ENCODE assay signal across 11 mouse cellular contexts in the genomic region with DNA sequence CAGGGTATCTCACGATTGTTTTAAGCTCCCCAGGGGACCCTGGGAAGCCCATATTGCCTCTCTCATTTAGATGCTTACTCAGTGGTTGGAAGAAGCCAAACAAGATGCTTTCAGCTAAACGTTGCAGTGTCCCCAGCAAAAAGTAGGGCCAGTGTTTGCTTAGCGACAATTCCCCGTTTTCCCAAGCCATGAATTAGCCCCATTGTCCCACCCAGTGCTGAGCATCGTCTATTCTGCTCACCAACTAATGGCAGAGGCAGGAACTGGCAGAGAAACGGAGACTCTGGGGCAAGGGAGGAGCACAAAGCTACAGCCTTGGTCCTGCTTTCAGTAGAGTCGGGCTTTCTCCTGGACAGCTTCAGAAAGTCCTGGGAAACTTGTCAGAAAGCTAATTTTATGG. TPM values are rescaled to one million over a fixed set of nuclear protein-coding genes. Genes with fewer than 3 reads are reported as not detected.
DNase-seq lines count a peak whose midpoint lies in the region; ATAC-seq lines count a peak whose summit lies in the region.
"Had no signal": no experiment of that assay in that cellular context is flagged by ENCODE, and none has a peak within 500 bp of the region (broad histone marks: within the 10 kb centered on the region; RNA-seq: fewer than 3 reads in every experiment).

No protein-coding gene starts in this region.

- ATAC-seq in midbrain, embryonic 16.5 days: no peak
- ATAC-seq in neural tube, embryonic 14.5 days (ENCODE audit: low read depth): no peak
- ATAC-seq in kidney, embryonic 14.5 days (ENCODE audit: low FRiP score, low TSS enrichment): no peak
- no peak for ATAC-seq in megakaryocyte, adult 5-6 weeks (ENCODE audit: poor library complexity, severe bottlenecking)

- no peaks in the 10 kb centered on the region for H3K36me3 ChIP-seq in midbrain, embryonic 10.5 days
- no peaks in the 10 kb centered on the region for H3K36me3 ChIP-seq in midbrain, embryonic 16.5 days (ENCODE audit: control insufficient read depth, insufficient read depth, low read length)
- H3K36me3 ChIP-seq in neural tube, embryonic 14.5 days (ENCODE audit: control insufficient read depth, insufficient read depth, low read length): no peaks in the 10 kb centered on the region
- H3K36me3 ChIP-seq in kidney, embryonic 14.5 days (ENCODE audit: control insufficient read depth, insufficient read depth, low read length): no peaks in the 10 kb centered on the region
- H3K36me3 ChIP-seq: G1E; heart, embryonic 13.5 days had no signal

- H3K27ac ChIP-seq in midbrain, embryonic 10.5 days (replicated peaks): no peak overlapping the region
- no peak overlapping the region for H3K27ac ChIP-seq in midbrain, embryonic 16.5 days (ENCODE audit: low read length)
- H3K27ac ChIP-seq in neural tube, embryonic 14.5 days (ENCODE audit: low read depth, low read length): 0 out of 2 replicates have a peak overlapping the region, but pooled peaks have one; percentile 8
- H3K27ac ChIP-seq in kidney, embryonic 14.5 days (ENCODE audit: low read depth, low read length): no peak overlapping the region
- H3K27ac ChIP-seq: heart, embryonic 13.5 days had no signal

- 19% methylated on average over 7 of the region's 7 CpGs for WGBS in midbrain, embryonic 10.5 days
- WGBS in midbrain, embryonic 16.5 days: 12% methylated on average over 7 of the region's 7 CpGs
- 13% methylated on average over 7 of the region's 7 CpGs for WGBS in neural tube, embryonic 14.5 days
- 32% methylated on average over 7 of the region's 7 CpGs for WGBS in kidney, embryonic 14.5 days

- no peak overlapping the region for H3K9ac ChIP-seq in midbrain, embryonic 16.5 days (ENCODE audit: low read depth, low read length)
- H3K9ac ChIP-seq in neural tube, embryonic 14.5 days (replicated peaks; ENCODE audit: low read depth, low read length): no peak overlapping the region
- H3K9ac ChIP-seq in kidney, embryonic 14.5 days (ENCODE audit: low read depth, low read length): no peak overlapping the region
- H3K9ac ChIP-seq: heart, embryonic 13.5 days had no signal

- DNase-seq in embryo, embryonic 10.5 days (ENCODE audit: low spot score): peak; percentile 27
- no peak for DNase-seq in embryo, embryonic 9.5 days (ENCODE audit: extremely low spot score)
- peak; percentile 16 for DNase-seq in midbrain, embryonic 10.5 days (ENCODE audit: low spot score)
- peak; percentile 23 to 54 for DNase-seq in layer of hippocampus, postnatal 14 days (ENCODE audit: low spot score in 2 of 2)
- DNase-seq: thymus, adult 2 months had no signal

- no peak overlapping the region for H3K4me3 ChIP-seq in midbrain, embryonic 10.5 days
- H3K4me3 ChIP-seq in midbrain, embryonic 16.5 days (ENCODE audit: low read depth, low read length): no peak overlapping the region
- H3K4me3 ChIP-seq in neural tube, embryonic 14.5 days (ENCODE audit: low read depth, low read length): no peak overlapping the region
- H3K4me3 ChIP-seq in kidney, embryonic 14.5 days (ENCODE audit: low read length): no peak overlapping the region
- H3K4me3 ChIP-seq: heart, embryonic 13.5 days had no signal

- H3K4me1 ChIP-seq in midbrain, embryonic 10.5 days: peaks cover 9% of the 10 kb centered on the region
- H3K4me1 ChIP-seq in midbrain, embryonic 16.5 days (ENCODE audit: control insufficient read depth, insufficient read depth, low read length): 0 out of 2 replicates have a peak, but pooled peaks cover 2% of the 10 kb centered on the region
- H3K4me1 ChIP-seq in neural tube, embryonic 14.5 days (ENCODE audit: control insufficient read depth, insufficient read depth, low read length): peaks cover 5% of the 10 kb centered on the region; the same call in 1 of the 2 replicates
- H3K4me1 ChIP-seq in kidney, embryonic 14.5 days (ENCODE audit: control insufficient read depth, insufficient read depth, low read length): no peaks in the 10 kb centered on the region
- H3K4me1 ChIP-seq: heart, embryonic 13.5 days had no signal

- H3K4me2 ChIP-seq in midbrain, embryonic 16.5 days (ENCODE audit: low read length): no peak overlapping the region
- H3K4me2 ChIP-seq in neural tube, embryonic 14.5 days (ENCODE audit: low read depth, low read length): no peak overlapping the region
- H3K4me2 ChIP-seq in kidney, embryonic 14.5 days (replicated peaks; ENCODE audit: low read depth, low read length): no peak overlapping the region
- H3K4me2 ChIP-seq: heart, embryonic 13.5 days had no signal

- no peaks in the 10 kb centered on the region for H3K27me3 ChIP-seq in midbrain, embryonic 10.5 days (ENCODE audit: low read depth, poor library complexity, severe bottlenecking)
- no peaks in the 10 kb centered on the region for H3K27me3 ChIP-seq in midbrain, embryonic 16.5 days (ENCODE audit: control insufficient read depth, insufficient read depth, low read depth, low read length)
- no peaks in the 10 kb centered on the region for H3K27me3 ChIP-seq in neural tube, embryonic 14.5 days (ENCODE audit: control insufficient read depth, insufficient read depth, low read length)
- H3K27me3 ChIP-seq in kidney, embryonic 14.5 days (ENCODE audit: control insufficient read depth, insufficient read depth, low read length): no peaks in the 10 kb centered on the region
- H3K27me3 ChIP-seq: heart, embryonic 13.5 days had no signal

- no peaks in the 10 kb centered on the region for H3K9me3 ChIP-seq in midbrain, embryonic 10.5 days (replicated peaks)
- H3K9me3 ChIP-seq in midbrain, embryonic 16.5 days (replicated peaks; ENCODE audit: control insufficient read depth, low read length, poor library complexity, severe bottlenecking): no peaks in the 10 kb centered on the region
- H3K9me3 ChIP-seq in neural tube, embryonic 14.5 days (ENCODE audit: control insufficient read depth, low read length): no peaks in the 10 kb centered on the region
- H3K9me3 ChIP-seq in kidney, embryonic 14.5 days (ENCODE audit: control insufficient read depth, low read length): no peaks in the 10 kb centered on the region
- H3K9me3 ChIP-seq: G1E; heart, embryonic 13.5 days had no signal

RNA-seq across cellular contexts. Expression of gene Pafah1b1, which starts 10.4 kb away (rescaled TPM):
- polyA plus RNA-seq in midbrain, embryonic 10.5 days (2016; fragmentation: Nextera tagmentation; extraction: Ambion mirVana): 53.0 and 56.1 TPM in 2 replicates
- polyA plus RNA-seq in midbrain, embryonic 16.5 days (2015; fragmentation: Nextera tagmentation; extraction: Ambion mirVana): 45.8 and 57.5 TPM in 2 replicates
- 100 to 1,000 TPM; 406 to 411 TPM for total RNA-seq in layer of hippocampus, postnatal 14 days (2021)
- 92.6 and 115 TPM in 2 replicates for polyA plus RNA-seq in neural tube, embryonic 14.5 days (2014; fragmentation: Nextera tagmentation; extraction: Ambion mirVana)
- polyA plus RNA-seq in kidney, embryonic 14.5 days (2014; fragmentation: Nextera tagmentation; extraction: Ambion mirVana): 63.6 and 74.1 TPM in 2 replicates
- total RNA-seq in megakaryocyte, adult 5-6 weeks (2015): 53.1 and 57.4 TPM in 2 replicates
- 58.7 and 64.4 TPM in 2 replicates for total RNA-seq in megakaryocyte, adult 5-6 weeks (2017)

RNA-seq across cellular contexts. Expression of gene Mettl16, which starts 35.7 kb away (rescaled TPM):
- polyA plus RNA-seq in midbrain, embryonic 10.5 days (2016; fragmentation: Nextera tagmentation; extraction: Ambion mirVana): 63.3 and 71.6 TPM in 2 replicates
- polyA plus RNA-seq in midbrain, embryonic 16.5 days (2015; fragmentation: Nextera tagmentation; extraction: Ambion mirVana): 53.2 and 60.0 TPM in 2 replicates
- total RNA-seq in layer of hippocampus, postnatal 14 days (2021): 10 to 100 TPM; 18.1 to 26.4 TPM
- 33.9 and 37.1 TPM in 2 replicates for polyA plus RNA-seq in neural tube, embryonic 14.5 days (2014; fragmentation: Nextera tagmentation; extraction: Ambion mirVana)
- 34.6 and 42.0 TPM in 2 replicates for polyA plus RNA-seq in kidney, embryonic 14.5 days (2014; fragmentation: Nextera tagmentation; extraction: Ambion mirVana)
- 3.5 and 6.2 TPM in 2 replicates for total RNA-seq in megakaryocyte, adult 5-6 weeks (2015)
- total RNA-seq in megakaryocyte, adult 5-6 weeks (2017): 10.2 and 12.5 TPM in 2 replicates
